Mouse (Mus musculus) lung, embryonic 15.5 days (tissue): ENCODE data around the gene Cdh4. TPM values are rescaled to one million over a fixed set of nuclear protein-coding genes. Genes with fewer than 3 reads are reported as not detected.

Experiments used
- ATAC-seq: fragments of 200-750 bp; cut with Nextera tagmentation; 2 replicates; pipeline ENCODE4 v1.8.0; 2017; ENCODE audit warnings: moderate number of reproducible peaks, borderline replicate concordance; ENCODE audit not compliant: low FRiP score, low TSS enrichment; ENCODE audit errors: extremely low read depth
- H3K27ac ChIP-seq: fragments of 300-500 bp; sonication (generic); 2 replicates; pipeline ENCODE4 v1.5.1; 2015; ENCODE audit warnings: moderate library complexity, mild to moderate bottlenecking, inconsistent platforms
- H3K27me3 ChIP-seq: fragments of 300-500 bp; sonication (generic); 2 replicates; pipeline ENCODE4 v1.6.1; 2015; ENCODE audit warnings: inconsistent platforms
- H3K36me3 ChIP-seq: fragments of 300-500 bp; sonication (generic); 2 replicates; pipeline ENCODE4 v1.6.1; 2015; ENCODE audit warnings: inconsistent platforms
- H3K4me1 ChIP-seq: fragments of 300-500 bp; sonication (generic); 2 replicates; pipeline ENCODE4 v1.6.1; 2015; ENCODE audit warnings: inconsistent platforms
- H3K4me2 ChIP-seq: fragments of 300-500 bp; sonication (generic); 2 replicates; pipeline ENCODE4 v1.6.1; 2015; ENCODE audit warnings: inconsistent platforms, mild to moderate bottlenecking, moderate library complexity
- H3K4me3 ChIP-seq: fragments of 300-500 bp; sonication (generic); 2 replicates; pipeline ENCODE4 v1.5.1; 2015; ENCODE audit warnings: mild to moderate bottlenecking, inconsistent platforms
- H3K9ac ChIP-seq: fragments of 300-500 bp; sonication (generic); 2 replicates; pipeline ENCODE4 v1.6.1; 2015; ENCODE audit warnings: inconsistent platforms
- H3K9me3 ChIP-seq: fragments of 300-500 bp; sonication (generic); 2 replicates; pipeline ENCODE4 v1.6.1; 2016; ENCODE audit warnings: inconsistent platforms
- WGBS: fragments of 180-500 bp; shearing (Covaris S2); methylation state at CpG from one replicate; pipeline ENCODE4 v1.1.7; 2015; 5-methylcytosine and 5-hydroxymethylcytosine counted together
- polyA plus RNA-seq: library from polyadenylated mRNA; unstranded; fragments of >200 nt; fragmentation: Nextera tagmentation; extraction: Ambion mirVana; gene quantifications from 2 replicates; pipeline ENCODE4 v1.2.1, GENCODE M21; 2015

The Cdh4 gene
- polyA plus RNA-seq, 1 experiment from 2014 or later, result 7.3 TPM

DNA sequence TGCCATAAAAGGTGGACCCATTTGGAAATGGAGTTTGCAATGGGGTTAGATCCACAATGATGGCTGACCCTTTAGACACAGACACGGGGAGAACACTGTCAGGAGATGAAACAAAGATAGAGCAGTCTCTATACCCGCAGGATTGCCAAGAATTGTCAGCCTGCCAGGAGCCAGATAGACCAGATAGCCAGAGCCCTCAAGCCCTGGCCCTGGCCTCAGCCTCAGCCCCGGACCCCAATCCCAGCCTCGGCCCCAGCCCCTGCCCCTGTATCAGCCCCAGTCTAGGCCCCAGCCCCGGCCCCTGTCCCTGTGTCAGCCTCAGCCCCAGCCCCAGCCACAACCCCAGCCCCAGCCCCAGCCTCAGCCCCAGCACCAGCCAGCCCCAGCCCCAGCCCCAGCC lies 345.6 kb downstream of the Cdh4 start:
- Histone ChIP-seq H3K27me3 (no peaks in the 10 kb centered on the region), H3K9me3 (no peaks in the 10 kb centered on the region), H3K4me2 (no peak overlapping the region), H3K4me1 (peaks cover 5% of the 10 kb centered on the region), H3K27ac (no peak overlapping the region), H3K9ac (no peak overlapping the region), H3K36me3 (no peaks in the 10 kb centered on the region), H3K4me3 (no peak overlapping the region)
- WGBS, result 69% methylated on average over 5 of the region's 5 CpGs
- no peak; the same call in 1 of the 2 replicates for ATAC-seq

DNA sequence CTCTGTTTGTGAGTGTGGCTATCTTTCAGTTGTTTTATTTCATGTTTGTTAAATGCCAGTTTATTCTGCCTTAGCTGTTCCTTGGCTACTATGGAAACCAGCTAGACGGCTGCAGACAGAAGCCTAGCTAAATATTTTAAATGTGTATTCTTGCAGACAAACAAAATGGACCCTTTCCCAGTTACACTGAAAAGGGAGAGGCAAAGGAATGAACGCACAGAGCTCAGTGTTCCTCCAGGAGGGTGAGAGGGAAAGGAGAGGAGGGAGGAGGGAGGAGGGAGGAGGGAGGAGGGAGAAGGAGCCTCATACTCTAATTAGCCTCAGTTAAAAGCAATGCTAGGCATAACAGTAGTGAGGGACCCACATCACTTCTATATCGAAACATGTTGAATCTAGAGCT lies 348.5 kb downstream of the Cdh4 start:
- H3K27me3 ChIP-seq, result no peaks in the 10 kb centered on the region
- H3K9ac ChIP-seq, result no peak overlapping the region
- ATAC-seq, result no peak
- no peaks in the 10 kb centered on the region for H3K36me3 ChIP-seq
- H3K27ac ChIP-seq, result no peak overlapping the region
- no peak overlapping the region for H3K4me3 ChIP-seq
- H3K9me3 ChIP-seq, result no peaks in the 10 kb centered on the region
- H3K4me1 ChIP-seq, result peaks cover 9% of the 10 kb centered on the region
- WGBS, result 59% methylated on average over 3 of the region's 3 CpGs
- H3K4me2 ChIP-seq, result no peak overlapping the region

DNA sequence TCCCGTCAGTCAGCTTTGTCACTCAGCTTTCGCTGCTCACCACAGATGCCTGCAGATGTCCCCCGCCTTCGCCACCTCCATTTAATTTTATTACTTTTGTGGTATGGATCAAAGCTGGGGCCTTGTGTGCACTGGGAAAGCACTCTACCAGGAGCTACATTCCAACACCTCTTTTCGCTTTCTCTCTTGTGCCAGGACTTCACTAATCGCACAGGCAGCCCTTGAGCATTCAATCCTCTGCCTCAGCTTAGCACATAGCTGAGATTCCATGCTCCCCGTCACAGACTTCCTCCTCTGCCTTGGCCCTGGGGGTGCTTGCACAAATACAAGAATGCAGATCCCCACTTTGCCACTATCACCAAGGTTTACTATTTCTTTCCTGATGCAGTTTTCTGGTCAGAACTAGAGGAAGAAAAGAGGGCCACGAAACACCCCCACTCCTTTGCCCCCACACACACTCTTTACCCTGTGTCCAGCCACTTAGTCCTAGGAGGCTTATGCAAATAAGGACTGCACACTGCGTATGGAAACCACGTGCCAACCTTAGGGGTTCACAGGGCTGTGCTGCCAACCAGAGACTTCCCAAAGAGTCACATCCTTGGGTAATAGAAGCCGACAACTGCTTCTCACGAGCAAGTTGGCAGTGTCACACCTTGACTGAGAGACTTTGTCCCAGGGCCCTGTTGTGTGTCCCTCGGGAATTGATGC lies 350.3 kb downstream of the Cdh4 start:
- Histone ChIP-seq H3K4me3 (no peak overlapping the region), H3K27me3 (no peaks in the 10 kb centered on the region), H3K9me3 (no peaks in the 10 kb centered on the region), H3K36me3 (no peaks in the 10 kb centered on the region), H3K9ac (no peak overlapping the region), H3K4me1 (peaks cover 9% of the 10 kb centered on the region), H3K4me2 (no peak overlapping the region; the same call in 1 of the 2 replicates), H3K27ac (peak overlapping the region; percentile 84)
- 41% methylated on average over 13 of the region's 13 CpGs for WGBS
- peak; percentile 37; the same call in 1 of the 2 replicates for ATAC-seq

- Histone ChIP-seq H3K27me3 (no peaks in the 10 kb centered on the region), H3K27ac (no peak overlapping the region), H3K4me1 (peaks cover 9% of the 10 kb centered on the region), H3K36me3 (no peaks in the 10 kb centered on the region), H3K4me3 (no peak overlapping the region), H3K9me3 (no peaks in the 10 kb centered on the region), H3K9ac (no peak overlapping the region), H3K4me2 (no peak overlapping the region)
- 58% methylated on average over 1 of the region's 1 CpGs for WGBS
- ATAC-seq, result no peak
Measured at GRCm38 (mm10) chr2:179794354-179794753, 352.1 kb downstream of the Cdh4 start.

- H3K4me2 ChIP-seq, result no peak overlapping the region
- no peaks in the 10 kb centered on the region for H3K9me3 ChIP-seq
- no peak overlapping the region for H3K4me3 ChIP-seq
- no peaks in the 10 kb centered on the region for H3K36me3 ChIP-seq
- no peak overlapping the region for H3K27ac ChIP-seq
- no peaks in the 10 kb centered on the region for H3K27me3 ChIP-seq
- H3K9ac ChIP-seq, result no peak overlapping the region
- ATAC-seq, result no peak
- 67% methylated on average over 12 of the region's 12 CpGs for WGBS
- H3K4me1 ChIP-seq, result peaks cover 9% of the 10 kb centered on the region
Measured at GRCm38 (mm10) chr2:179795452-179795851, 353.2 kb downstream of the Cdh4 start.

DNA sequence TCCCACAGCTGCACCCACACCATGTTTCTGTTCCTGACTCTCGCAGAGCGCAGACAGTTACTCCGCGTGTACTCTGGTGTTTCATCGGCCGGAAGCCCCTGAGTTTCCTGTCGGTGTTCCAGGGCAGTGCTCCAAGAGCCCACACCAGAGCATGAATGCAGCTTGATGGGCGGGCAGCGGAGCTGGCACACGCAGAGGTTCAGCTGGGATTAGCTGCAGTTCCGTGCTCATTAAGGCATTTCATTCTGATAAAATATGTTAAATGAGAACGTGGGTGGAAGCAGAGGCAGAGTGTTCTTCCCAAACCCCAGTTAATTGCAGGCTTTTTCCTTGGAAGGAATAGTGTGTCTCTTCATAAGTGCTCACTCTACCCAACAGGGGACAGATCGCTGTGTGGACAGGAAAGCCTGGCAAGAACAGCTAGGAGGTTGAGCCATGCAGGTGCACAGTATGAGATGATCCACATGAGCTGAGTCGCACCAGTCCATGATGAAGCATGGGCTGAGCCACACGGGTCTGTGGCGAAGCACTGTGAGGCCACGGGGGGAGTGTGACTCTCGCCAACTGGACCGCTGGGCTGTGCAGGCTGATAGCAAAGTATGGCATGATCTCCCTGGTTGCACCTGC lies 357.8 kb downstream of the Cdh4 start:
- Histone ChIP-seq H3K27me3 (no peaks in the 10 kb centered on the region), H3K36me3 (no peaks in the 10 kb centered on the region), H3K4me1 (no peaks in the 10 kb centered on the region), H3K4me3 (no peak overlapping the region), H3K27ac (no peak overlapping the region), H3K9ac (no peak overlapping the region), H3K4me2 (no peak overlapping the region), H3K9me3 (no peaks in the 10 kb centered on the region)
- no peak for ATAC-seq
- 76% methylated on average over 19 of the region's 19 CpGs for WGBS

GRCm38 (mm10) chr2:179801042-179801441 lies 358.8 kb downstream of the Cdh4 start:
- 72% methylated on average over 7 of the region's 7 CpGs for WGBS
- Histone ChIP-seq H3K27ac (no peak overlapping the region), H3K4me2 (no peak overlapping the region), H3K36me3 (no peaks in the 10 kb centered on the region), H3K9ac (no peak overlapping the region), H3K4me1 (no peaks in the 10 kb centered on the region), H3K9me3 (no peaks in the 10 kb centered on the region), H3K27me3 (no peaks in the 10 kb centered on the region), H3K4me3 (no peak overlapping the region)
- no peak for ATAC-seq

- H3K9me3 ChIP-seq, result no peaks in the 10 kb centered on the region
- H3K4me2 ChIP-seq, result no peak overlapping the region
- WGBS, result 85% methylated on average over 1 of the region's 1 CpGs
- ATAC-seq, result no peak
- H3K36me3 ChIP-seq, result no peaks in the 10 kb centered on the region
- H3K4me3 ChIP-seq, result no peak overlapping the region
- no peaks in the 10 kb centered on the region for H3K4me1 ChIP-seq
- no peak overlapping the region for H3K9ac ChIP-seq
- no peak overlapping the region for H3K27ac ChIP-seq
- H3K27me3 ChIP-seq, result no peaks in the 10 kb centered on the region
Measured at GRCm38 (mm10) chr2:179802411-179802810, 360.2 kb downstream of the Cdh4 start.

GRCm38 (mm10) chr2:179811086-179811485 lies 368.9 kb downstream of the Cdh4 start:
- no peak overlapping the region for H3K4me3 ChIP-seq

DNA sequence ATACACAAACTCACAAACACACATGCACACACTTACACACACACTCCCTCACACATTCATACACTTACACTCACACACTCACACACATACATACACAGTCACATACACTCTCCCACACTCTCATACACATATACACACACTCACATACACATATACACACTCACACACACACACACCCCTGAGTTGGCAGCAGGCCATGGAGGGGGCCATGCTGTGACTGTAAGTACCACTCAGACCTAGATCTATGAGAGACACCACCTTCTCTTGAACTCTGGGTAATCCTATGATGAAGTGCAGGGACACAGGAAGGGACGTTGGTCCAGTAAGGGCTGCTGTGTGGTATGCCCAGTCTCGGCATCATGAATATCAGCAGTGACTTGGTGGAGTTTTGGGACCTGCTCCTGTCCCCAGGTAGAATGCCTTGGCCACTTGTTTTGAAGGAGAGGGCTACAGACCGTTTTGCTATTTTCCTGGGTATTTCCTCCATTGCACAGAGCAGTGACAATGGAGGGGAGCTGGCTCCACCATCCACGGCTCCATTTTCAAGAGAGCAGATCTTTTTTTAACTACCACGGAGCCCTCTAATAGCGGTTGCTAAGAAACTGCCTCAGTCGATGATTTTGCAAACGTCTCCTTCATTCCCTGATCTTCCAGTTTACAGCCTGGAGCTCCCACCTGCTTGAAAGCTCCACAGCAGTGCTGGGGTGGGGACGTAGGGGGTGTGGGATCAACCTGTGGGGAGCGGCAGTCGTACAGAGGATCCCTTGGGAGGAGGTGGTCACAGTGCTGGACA lies 371.0 kb downstream of the Cdh4 start:
- Histone ChIP-seq H3K36me3 (no peaks in the 10 kb centered on the region), H3K4me1 (no peaks in the 10 kb centered on the region)

More at GRCm38 (mm10) chr2:179811086-179811485, 368.9 kb downstream of the Cdh4 start:
- H3K9me3 ChIP-seq, result no peaks in the 10 kb centered on the region
- H3K9ac ChIP-seq, result no peak overlapping the region
- H3K27me3 ChIP-seq, result no peaks in the 10 kb centered on the region
- no peak overlapping the region for H3K4me2 ChIP-seq
- no peak for ATAC-seq
- 69% methylated on average over 5 of the region's 5 CpGs for WGBS
- no peaks in the 10 kb centered on the region for H3K36me3 ChIP-seq
- no peaks in the 10 kb centered on the region for H3K4me1 ChIP-seq
- no peak overlapping the region for H3K27ac ChIP-seq

DNA sequence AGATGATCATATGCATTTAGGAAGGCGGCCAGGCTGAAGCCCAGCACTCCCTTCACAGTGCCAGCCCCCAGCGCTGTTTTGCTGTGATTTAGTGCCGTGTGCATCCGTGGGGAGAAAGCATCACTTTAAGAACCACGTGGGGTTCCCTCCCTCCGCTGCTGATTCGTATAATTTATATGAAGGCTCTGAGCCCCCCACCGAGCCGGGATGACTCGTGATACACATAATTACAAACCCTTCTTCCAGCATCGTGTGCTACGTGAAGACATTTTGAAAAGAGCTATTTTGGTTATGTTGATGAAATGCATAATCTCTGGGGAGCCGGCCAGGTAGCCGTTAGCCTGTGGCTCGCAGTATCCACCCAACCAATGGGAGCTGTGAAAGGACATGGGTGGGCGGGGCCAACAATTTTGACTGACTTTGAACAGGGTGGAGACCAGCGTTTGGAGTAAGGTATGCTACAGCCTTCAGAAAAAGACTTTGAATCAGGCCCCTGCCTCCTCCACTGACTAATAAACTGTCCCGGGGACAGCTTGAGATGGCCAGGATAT lies 382.6 kb downstream of the Cdh4 start:
- no peaks in the 10 kb centered on the region for H3K9me3 ChIP-seq
- 34% methylated on average over 18 of the region's 18 CpGs for WGBS

More for the DNA sequence above, 371.0 kb downstream of the Cdh4 start:
- Histone ChIP-seq H3K4me2 (no peak overlapping the region), H3K4me3 (no peak overlapping the region), H3K9ac (no peak overlapping the region), H3K27me3 (no peaks in the 10 kb centered on the region), H3K27ac (no peak overlapping the region), H3K9me3 (no peaks in the 10 kb centered on the region)
- WGBS, result 45% methylated on average over 11 of the region's 11 CpGs
- peak; percentile 17; the same call in 1 of the 2 replicates for ATAC-seq

More for the DNA sequence above, 382.6 kb downstream of the Cdh4 start:
- no peaks in the 10 kb centered on the region for H3K27me3 ChIP-seq
- no peak overlapping the region for H3K4me2 ChIP-seq
- H3K9ac ChIP-seq, result no peak overlapping the region
- H3K4me3 ChIP-seq, result no peak overlapping the region
- H3K4me1 ChIP-seq, result 0 out of 2 replicates have a peak, but pooled peaks cover under 1% of the 10 kb centered on the region
- no peaks in the 10 kb centered on the region for H3K36me3 ChIP-seq
- no peak for ATAC-seq
- no peak overlapping the region for H3K27ac ChIP-seq
